Mouse (Mus musculus): ENCODE results near the gene Gabrr2. TPM values are rescaled to one million over a fixed set of nuclear protein-coding genes. Genes with fewer than 3 reads are reported as not detected.

The Gabrr2 gene
- total RNA-seq, 2 experiments from 2014 or later: 0.18 TPM; not detected in 1

Other genes with a start within 250 kb of the Gabrr2 start
- 0.42 TPM in 1 of 2 replicates, not detected in the other for gene Ankrd6, start 112.2 kb upstream of the Gabrr2 start, total RNA-seq (2015)
- 0.33 TPM in 1 of 2 replicates, not detected in the other for gene Ankrd6, start 112.2 kb upstream of the Gabrr2 start, total RNA-seq (2017)
- 0.33 and 3.5 TPM in 2 replicates for gene Rragd, start 80.0 kb upstream of the Gabrr2 start, total RNA-seq (2015)
- 0.24 and 0.44 TPM in 2 replicates for gene Rragd, start 80.0 kb upstream of the Gabrr2 start, total RNA-seq (2017)
- 57.6 and 61.3 TPM in 2 replicates for gene Ube2j1, start 31.6 kb upstream of the Gabrr2 start, total RNA-seq (2015)
- gene Ube2j1, start 31.6 kb upstream of the Gabrr2 start, total RNA-seq (2017): 59.9 and 65.6 TPM in 2 replicates
- gene Gabrr1, start 69.5 kb downstream of the Gabrr2 start, total RNA-seq (2015): not detected in 2 replicates
- not detected in 2 replicates for gene Gabrr1, start 69.5 kb downstream of the Gabrr2 start, total RNA-seq (2017)
- gene Pm20d2, start 126.7 kb downstream of the Gabrr2 start, total RNA-seq (2015): not detected in 2 replicates
- gene Pm20d2, start 126.7 kb downstream of the Gabrr2 start, total RNA-seq (2017): not detected in 2 replicates
- 0.18 TPM in 1 of 2 replicates, not detected in the other for gene Srsf12, start 146.0 kb downstream of the Gabrr2 start, total RNA-seq (2015)
- not detected in 2 replicates for gene Srsf12, start 146.0 kb downstream of the Gabrr2 start, total RNA-seq (2017)
- 152 and 164 TPM in 2 replicates for gene Pnrc1, start 227.2 kb downstream of the Gabrr2 start, total RNA-seq (2015)
- gene Pnrc1, start 227.2 kb downstream of the Gabrr2 start, total RNA-seq (2017): 116 and 130 TPM in 2 replicates
- 20.2 and 26.4 TPM in 2 replicates for gene Rngtt, start 247.3 kb downstream of the Gabrr2 start, total RNA-seq (2015)
- gene Rngtt, start 247.3 kb downstream of the Gabrr2 start, total RNA-seq (2017): 29.9 and 37.1 TPM in 2 replicates

Measured in megakaryocyte, adult 5-6 weeks (primary cell).